Mouse (Mus musculus) mesoderm, embryonic 11.5 days (tissue): ENCODE measurements around the gene Gm49333.

Experiments used
- DNase-seq: peaks from one replicate; pipeline ENCODE4 v3.0.0-alpha.2; 2012; ENCODE audit warnings: low read depth, low spot score

The Gm49333 gene

DNA sequence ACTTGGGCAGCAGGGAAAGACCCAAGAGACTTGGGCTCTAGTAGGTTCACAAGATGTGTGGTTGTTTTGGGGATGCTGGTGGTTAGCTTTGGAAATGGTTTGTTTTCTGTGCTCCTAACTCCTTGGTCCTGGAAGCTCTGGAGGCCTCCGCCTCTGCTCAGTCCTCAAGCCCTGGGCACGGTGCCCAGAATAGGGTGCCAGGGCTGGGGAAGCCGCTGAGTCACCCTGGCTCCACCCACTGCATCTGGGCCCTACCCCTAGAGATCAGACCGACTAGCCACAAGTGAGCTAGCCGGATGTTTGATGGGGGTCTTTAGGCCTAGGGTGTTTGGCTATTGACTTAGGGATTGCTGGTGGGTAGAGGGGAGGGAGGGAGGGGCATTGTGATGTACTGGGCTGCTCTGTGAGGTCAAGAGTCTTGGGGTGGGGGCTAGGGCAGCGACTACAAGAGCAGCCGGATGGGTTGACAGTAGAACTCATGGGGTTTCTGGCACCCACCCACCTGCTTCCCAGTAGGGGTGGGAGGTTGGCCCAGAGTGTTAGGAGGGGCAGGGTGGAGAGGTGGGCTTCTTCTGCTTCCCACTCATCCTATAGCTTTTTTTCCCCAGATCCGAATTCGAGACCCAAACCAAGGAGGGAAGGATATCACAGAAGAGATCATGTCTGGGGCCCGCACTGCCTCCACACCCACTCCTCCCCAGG is 66.7 kb downstream of the Gm49333 start:
- DNase-seq: no peak

GRCm38 (mm10) chr16:20690774-20691173 is 79.4 kb downstream of the Gm49333 start:
- no peak for DNase-seq

GRCm38 (mm10) chr16:20691617-20692016 is 80.2 kb downstream of the Gm49333 start:
- no peak for DNase-seq

GRCm38 (mm10) chr16:20692241-20692965 is 81.0 kb downstream of the Gm49333 start:
- no peak for DNase-seq

DNA sequence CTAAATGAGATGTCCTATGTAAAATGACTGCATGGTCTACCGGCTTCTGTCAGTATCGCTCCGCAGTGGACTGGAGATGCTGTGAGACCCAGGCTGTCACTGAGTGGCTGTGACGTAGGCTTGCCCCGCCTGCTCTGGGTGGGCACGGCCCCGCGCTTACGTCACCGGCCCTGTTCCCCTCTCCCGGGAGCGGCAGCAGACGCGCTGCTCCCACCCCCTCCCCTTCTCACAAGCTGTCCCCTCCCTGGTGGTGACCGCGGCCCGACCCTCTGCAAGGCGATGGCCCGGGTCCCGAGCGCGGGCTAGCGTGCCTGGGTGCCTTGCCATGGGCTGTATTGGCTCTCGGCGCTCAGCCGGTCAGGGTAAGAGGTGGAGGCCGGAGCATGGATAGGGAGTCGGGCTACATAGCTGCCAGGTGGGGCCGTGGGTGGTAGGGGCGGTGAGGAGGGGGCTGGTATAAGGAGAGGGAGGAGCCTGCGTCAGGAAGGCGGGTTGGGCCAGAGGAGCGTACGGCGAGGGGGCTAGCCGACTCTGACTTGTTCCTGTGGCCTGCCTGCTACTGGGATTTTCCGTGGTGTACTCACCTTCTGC is 81.8 kb downstream of the Gm49333 start, which contains the start of gene Fam131a:
Fam131a (plus strand) TSS at position 131 of the 591 bp plus-strand sequence.
- DNase-seq: peak; percentile 94

DNA sequence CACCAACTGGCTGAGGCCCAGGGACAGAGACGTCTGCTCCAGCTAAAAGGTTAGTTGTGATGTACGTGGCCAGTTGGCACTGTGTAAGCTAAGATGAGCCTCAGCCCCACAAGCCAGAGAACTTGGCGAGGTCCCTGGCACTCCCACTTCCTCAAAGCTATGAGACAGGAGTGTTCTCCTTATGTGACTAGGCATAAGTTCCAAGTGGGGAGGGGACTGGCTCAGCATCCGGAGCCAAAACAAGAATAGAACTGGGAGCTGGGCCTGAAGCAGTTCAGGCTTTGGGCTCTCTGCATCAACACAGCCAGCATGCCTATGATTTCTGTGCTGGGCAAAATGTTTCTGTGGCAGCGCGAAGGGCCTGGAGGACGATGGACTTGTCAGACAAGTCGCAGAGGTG is 83.4 kb downstream of the Gm49333 start:
- DNase-seq: no peak
